Mouse (Mus musculus): ENCODE measurements around the gene Efna5. TPM values are rescaled to one million over a fixed set of nuclear protein-coding genes. Genes with fewer than 3 reads are reported as not detected.
A peak's percentile ranks its signal among the peaks of the same experiment; 100 is the strongest.

Gene Efna5
- polyA plus RNA-seq, 1 experiment from 2014 or later = 37.0 TPM

- no peak overlapping the region for H3K27ac ChIP-seq
- no peaks in the 10 kb centered on the region for H3K9me3 ChIP-seq (replicated peaks)
Measured at GRCm38 (mm10) chr17:62750647-62751046, 130.5 kb downstream of the Efna5 start.

GRCm38 (mm10) chr17:62748803-62749619, 132.1 kb downstream of the Efna5 start:
- 71% methylated on average over 16 of the region's 16 CpGs for WGBS
- H3K4me1 ChIP-seq = peaks cover 43% of the 10 kb centered on the region
- H3K27ac ChIP-seq = no peak overlapping the region
- H3K9me3 ChIP-seq (replicated peaks) = no peaks in the 10 kb centered on the region
- H3K36me3 ChIP-seq = no peaks in the 10 kb centered on the region
- no peak for DNase-seq (ENCODE audit: low spot score)
- H3K4me3 ChIP-seq = no peak overlapping the region
- 0 out of 2 replicates have a peak, but pooled peaks cover 7% of the 10 kb centered on the region for H3K27me3 ChIP-seq (ENCODE audit: low read depth, poor library complexity, severe bottlenecking)

More at GRCm38 (mm10) chr17:62750647-62751046, 130.5 kb downstream of the Efna5 start:
- 81% methylated on average over 3 of the region's 3 CpGs for WGBS
- DNase-seq (ENCODE audit: low spot score) = no peak
- peaks cover 39% of the 10 kb centered on the region for H3K4me1 ChIP-seq
- no peaks in the 10 kb centered on the region for H3K36me3 ChIP-seq
- H3K4me3 ChIP-seq = no peak overlapping the region
- H3K27me3 ChIP-seq (ENCODE audit: low read depth, poor library complexity, severe bottlenecking) = 0 out of 2 replicates have a peak, but pooled peaks cover 7% of the 10 kb centered on the region

- H3K9me3 ChIP-seq (replicated peaks) = no peaks in the 10 kb centered on the region
- peaks cover 49% of the 10 kb centered on the region for H3K4me1 ChIP-seq
- no peak overlapping the region for H3K27ac ChIP-seq
- no peaks in the 10 kb centered on the region for H3K36me3 ChIP-seq
- WGBS = 61% methylated on average over 8 of the region's 8 CpGs
- DNase-seq (ENCODE audit: low spot score) = no peak
- no peak overlapping the region for H3K4me3 ChIP-seq
- 0 out of 2 replicates have a peak, but pooled peaks cover 7% of the 10 kb centered on the region for H3K27me3 ChIP-seq (ENCODE audit: low read depth, poor library complexity, severe bottlenecking)
Measured at GRCm38 (mm10) chr17:62747381-62747780, 133.7 kb downstream of the Efna5 start.

- no peak for DNase-seq (ENCODE audit: low spot score)
- 30% methylated on average over 9 of the region's 9 CpGs for WGBS
- Histone ChIP-seq H3K9me3 (replicated peaks) (no peaks in the 10 kb centered on the region), H3K36me3 (no peaks in the 10 kb centered on the region), H3K4me1 (peaks cover 48% of the 10 kb centered on the region), H3K4me3 (no peak overlapping the region), H3K27me3 (ENCODE audit: low read depth, poor library complexity, severe bottlenecking) (0 out of 2 replicates have a peak, but pooled peaks cover 7% of the 10 kb centered on the region), H3K27ac (no peak overlapping the region)
Measured at GRCm38 (mm10) chr17:62746827-62747226, 134.3 kb downstream of the Efna5 start.

- H3K4me3 ChIP-seq = no peak overlapping the region
- H3K27me3 ChIP-seq (ENCODE audit: low read depth, poor library complexity, severe bottlenecking) = 0 out of 2 replicates have a peak, but pooled peaks cover 7% of the 10 kb centered on the region
- 100% methylated on average over 4 of the region's 4 CpGs for WGBS
- no peaks in the 10 kb centered on the region for H3K36me3 ChIP-seq
- DNase-seq (ENCODE audit: low spot score) = no peak
- H3K4me1 ChIP-seq = peaks cover 48% of the 10 kb centered on the region
- H3K9me3 ChIP-seq (replicated peaks) = no peaks in the 10 kb centered on the region
- H3K27ac ChIP-seq = no peak overlapping the region
Measured at GRCm38 (mm10) chr17:62745286-62745685, 135.8 kb downstream of the Efna5 start.

- Histone ChIP-seq H3K4me1 (peaks cover 46% of the 10 kb centered on the region), H3K9me3 (replicated peaks) (no peaks in the 10 kb centered on the region), H3K27me3 (ENCODE audit: low read depth, poor library complexity, severe bottlenecking) (0 out of 2 replicates have a peak, but pooled peaks cover 7% of the 10 kb centered on the region), H3K36me3 (no peaks in the 10 kb centered on the region), H3K27ac (no peak overlapping the region), H3K4me3 (no peak overlapping the region)
- no peak for DNase-seq (ENCODE audit: low spot score)
- WGBS = 73% methylated on average over 6 of the region's 6 CpGs
Measured at GRCm38 (mm10) chr17:62744239-62744638, 136.9 kb downstream of the Efna5 start.

GRCm38 (mm10) chr17:62741702-62742101, 139.4 kb downstream of the Efna5 start:
- 90% methylated on average over 5 of the region's 5 CpGs for WGBS
- H3K4me1 ChIP-seq = peaks cover 21% of the 10 kb centered on the region
- no peak for DNase-seq (ENCODE audit: low spot score)

GRCm38 (mm10) chr17:62741020-62741419, 140.1 kb downstream of the Efna5 start:
- H3K4me1 ChIP-seq = peaks cover 21% of the 10 kb centered on the region
- H3K36me3 ChIP-seq = 0 out of 2 replicates have a peak, but pooled peaks cover 4% of the 10 kb centered on the region
- 0 out of 2 replicates have a peak, but pooled peaks cover 2% of the 10 kb centered on the region for H3K27me3 ChIP-seq (ENCODE audit: low read depth, poor library complexity, severe bottlenecking)
- no peaks in the 10 kb centered on the region for H3K9me3 ChIP-seq (replicated peaks)
- WGBS = 77% methylated on average over 6 of the region's 6 CpGs
- H3K27ac ChIP-seq = no peak overlapping the region
- no peak for DNase-seq (ENCODE audit: low spot score)
- no peak overlapping the region for H3K4me3 ChIP-seq

More at GRCm38 (mm10) chr17:62741702-62742101, 139.4 kb downstream of the Efna5 start:
- no peaks in the 10 kb centered on the region for H3K9me3 ChIP-seq (replicated peaks)
- H3K36me3 ChIP-seq = 0 out of 2 replicates have a peak, but pooled peaks cover 4% of the 10 kb centered on the region
- H3K27ac ChIP-seq = no peak overlapping the region
- H3K4me3 ChIP-seq = no peak overlapping the region
- 0 out of 2 replicates have a peak, but pooled peaks cover 4% of the 10 kb centered on the region for H3K27me3 ChIP-seq (ENCODE audit: low read depth, poor library complexity, severe bottlenecking)

- no peak overlapping the region for H3K27ac ChIP-seq
- no peak overlapping the region for H3K4me3 ChIP-seq
- H3K27me3 ChIP-seq (ENCODE audit: low read depth, poor library complexity, severe bottlenecking) = no peaks in the 10 kb centered on the region
- no peaks in the 10 kb centered on the region for H3K9me3 ChIP-seq (replicated peaks)
- 0 out of 2 replicates have a peak, but pooled peaks cover 4% of the 10 kb centered on the region for H3K36me3 ChIP-seq
- 93% methylated on average over 6 of the region's 6 CpGs for WGBS
- DNase-seq (ENCODE audit: low spot score) = no peak
- H3K4me1 ChIP-seq = peaks cover 30% of the 10 kb centered on the region
Measured at GRCm38 (mm10) chr17:62739993-62740392, 141.1 kb downstream of the Efna5 start.

GRCm38 (mm10) chr17:62737404-62737803, 143.7 kb downstream of the Efna5 start:
- H3K36me3 ChIP-seq = 0 out of 2 replicates have a peak, but pooled peaks cover 4% of the 10 kb centered on the region
- WGBS = 85% methylated on average over 6 of the region's 6 CpGs

GRCm38 (mm10) chr17:62735943-62736342, 145.2 kb downstream of the Efna5 start:
- 0 out of 2 replicates have a peak, but pooled peaks cover 4% of the 10 kb centered on the region for H3K36me3 ChIP-seq
- H3K27ac ChIP-seq = peak overlapping the region; percentile 53
- H3K27me3 ChIP-seq (ENCODE audit: low read depth, poor library complexity, severe bottlenecking) = no peaks in the 10 kb centered on the region
- no peaks in the 10 kb centered on the region for H3K9me3 ChIP-seq (replicated peaks)
- WGBS = 21% methylated on average over 11 of the region's 11 CpGs
- no peak overlapping the region for H3K4me3 ChIP-seq
- peaks cover 32% of the 10 kb centered on the region for H3K4me1 ChIP-seq
- peak; percentile 66 for DNase-seq (ENCODE audit: low spot score)

More at GRCm38 (mm10) chr17:62737404-62737803, 143.7 kb downstream of the Efna5 start:
- DNase-seq (ENCODE audit: low spot score) = no peak
- Histone ChIP-seq H3K27ac (no peak overlapping the region), H3K4me3 (no peak overlapping the region), H3K27me3 (ENCODE audit: low read depth, poor library complexity, severe bottlenecking) (no peaks in the 10 kb centered on the region), H3K9me3 (replicated peaks) (no peaks in the 10 kb centered on the region), H3K4me1 (peaks cover 30% of the 10 kb centered on the region)

GRCm38 (mm10) chr17:62734901-62735300, 146.2 kb downstream of the Efna5 start:
- peaks cover 42% of the 10 kb centered on the region for H3K4me1 ChIP-seq
- 0 out of 2 replicates have a peak, but pooled peaks cover 4% of the 10 kb centered on the region for H3K36me3 ChIP-seq
- no peaks in the 10 kb centered on the region for H3K9me3 ChIP-seq (replicated peaks)
- WGBS = 20% methylated on average over 10 of the region's 10 CpGs
- no peak for DNase-seq (ENCODE audit: low spot score)
- H3K4me3 ChIP-seq = 0 out of 2 replicates have a peak overlapping the region, but pooled peaks have one; percentile 13
- H3K27me3 ChIP-seq (ENCODE audit: low read depth, poor library complexity, severe bottlenecking) = no peaks in the 10 kb centered on the region
- H3K27ac ChIP-seq = no peak overlapping the region

GRCm38 (mm10) chr17:62734067-62734466, 147.1 kb downstream of the Efna5 start:
- 60% methylated on average over 4 of the region's 4 CpGs for WGBS
- Histone ChIP-seq H3K27ac (no peak overlapping the region), H3K9me3 (replicated peaks) (no peaks in the 10 kb centered on the region), H3K36me3 (0 out of 2 replicates have a peak, but pooled peaks cover 3% of the 10 kb centered on the region), H3K4me3 (no peak overlapping the region), H3K4me1 (peaks cover 51% of the 10 kb centered on the region), H3K27me3 (ENCODE audit: low read depth, poor library complexity, severe bottlenecking) (no peaks in the 10 kb centered on the region)
- DNase-seq (ENCODE audit: low spot score) = no peak

Data from limb, embryonic 10.5 days (tissue).